Mouse (Mus musculus) MEL (cell line): Measurements from ENCODE around the gene Cog7. TPM values are rescaled to one million over a fixed set of nuclear protein-coding genes. Genes with fewer than 3 reads are reported as not detected.

Source experiments
- DNase-seq: peaks from one replicate; pipeline ENCODE4 v3.0.0; 2011; ENCODE audit warnings: low read depth, low spot score
- H3K27ac ChIP-seq: 2 replicates; pipeline ENCODE4 v1.5.1; 2012; ENCODE audit warnings: low read depth, mild to moderate bottlenecking, control low read depth, low read length, moderate library complexity; ENCODE audit not compliant: control insufficient read depth
- H3K27me3 ChIP-seq, 2 experiments: fragments of 150-350 bp in 1 of 2; sonication (generic) in 1 of 2; 2 replicates each; pipeline ENCODE4 v1.6.1; 2012; ENCODE audit warnings: low read length in 2 of 2, mild to moderate bottlenecking in 2 of 2, improper control_type of control experiment in 1 of 2, moderate library complexity in 1 of 2; ENCODE audit not compliant: insufficient read depth in 2 of 2, control insufficient read depth in 1 of 2
- H3K36me3 ChIP-seq, 2 experiments: 2 replicates each; pipeline ENCODE4 v1.6.1; 2012 to 2014; ENCODE audit warnings: low read length in 2 of 2, improper control_type of control experiment in 1 of 2, inconsistent platforms in 1 of 2, mild to moderate bottlenecking in 1 of 2; ENCODE audit not compliant: insufficient read depth in 2 of 2, control insufficient read depth in 1 of 2
- H3K4me1 ChIP-seq, 2 experiments: fragments of 150-350 bp in 1 of 2; sonication (generic) in 1 of 2; 2 replicates each; pipeline ENCODE4 v1.6.1; 2012; ENCODE audit warnings: low read length in 2 of 2, improper control_type of control experiment in 1 of 2, mild to moderate bottlenecking in 1 of 2; ENCODE audit not compliant: insufficient read depth in 2 of 2, control insufficient read depth in 1 of 2
- H3K4me3 ChIP-seq, 2 experiments: fragments of 150-350 bp in 1 of 2; sonication (generic) in 1 of 2; 2 replicates each; pipeline ENCODE4 v1.5.1; 2012; ENCODE audit warnings: low read depth in 2 of 2, low read length in 2 of 2, mild to moderate bottlenecking in 2 of 2, moderate library complexity in 2 of 2, control low read depth in 1 of 2, improper control_type of control experiment in 1 of 2; ENCODE audit not compliant: control insufficient read depth in 1 of 2, insufficient read depth in 1 of 2
- H3K79me2 ChIP-seq: 2 replicates; pipeline ENCODE4 v1.6.1; 2012; ENCODE audit warnings: mild to moderate bottlenecking, low read length, moderate library complexity; ENCODE audit not compliant: control insufficient read depth, poor library complexity, insufficient read depth
- H3K9ac ChIP-seq: 2 replicates; pipeline ENCODE4 v1.6.1; 2012; ENCODE audit warnings: low read depth, mild to moderate bottlenecking, control low read depth, low read length, moderate library complexity; ENCODE audit not compliant: control insufficient read depth, poor library complexity, severe bottlenecking
- H3K9me3 ChIP-seq: fragments of 150-350 bp; sonication (generic); replicated peaks from 2 replicates; pipeline ENCODE4 v1.6.1; 2012; ENCODE audit warnings: mild to moderate bottlenecking, low read length, improper control_type of control experiment, moderate library complexity; ENCODE audit not compliant: insufficient read depth
- CHD1 ChIP-seq: IDR thresholded peaks from 2 replicates; pipeline ENCODE4 v1.6.1; 2012; ENCODE audit warnings: low read depth, mild to moderate bottlenecking, inconsistent platforms, low read length, improper control_type of control experiment
- CHD2 ChIP-seq: IDR thresholded peaks from 2 replicates; pipeline ENCODE4 v1.6.1; 2011; ENCODE audit warnings: low read length, improper control_type of control experiment
- CTCF ChIP-seq, 3 experiments: IDR thresholded peaks in 2 of 3; conservative IDR thresholded peaks in 1 of 3; 2 replicates each; pipeline ENCODE4 v1.5.1; 2011 to 2012; ENCODE audit warnings: low read length in 3 of 3, low read depth in 2 of 3, mild to moderate bottlenecking in 2 of 3, improper control_type of control experiment in 1 of 3, inconsistent platforms in 1 of 3, mixed read lengths in 1 of 3, moderate library complexity in 1 of 3; ENCODE audit not compliant: control insufficient read depth in 1 of 3, insufficient read depth in 1 of 3, poor library complexity in 1 of 3, severe bottlenecking in 1 of 3
- E2F4 ChIP-seq: IDR thresholded peaks from 2 replicates; pipeline ENCODE4 v1.6.1; 2011; ENCODE audit warnings: low read depth, low read length, improper control_type of control experiment, borderline replicate concordance
- ELF1 ChIP-seq: IDR thresholded peaks from 2 replicates; pipeline ENCODE4 v1.6.1; 2014; ENCODE audit warnings: low read depth, mild to moderate bottlenecking, inconsistent platforms, low read length, improper control_type of control experiment, moderate library complexity
- EP300 ChIP-seq, 2 experiments: IDR thresholded peaks; 2 replicates each; pipeline ENCODE4 v1.6.1; 2011; ENCODE audit warnings: improper control_type of control experiment in 2 of 2, low read length in 2 of 2, low read depth in 1 of 2, mild to moderate bottlenecking in 1 of 2
- ETS1 ChIP-seq: IDR thresholded peaks from 2 replicates; pipeline ENCODE4 v1.6.1; 2012; ENCODE audit warnings: low read depth, mild to moderate bottlenecking, inconsistent platforms, low read length, improper control_type of control experiment, moderate library complexity
- GABPA ChIP-seq: IDR thresholded peaks from 2 replicates; pipeline ENCODE4 v1.6.1; 2012; ENCODE audit warnings: low read depth, mild to moderate bottlenecking, inconsistent platforms, low read length, improper control_type of control experiment, moderate library complexity
- HCFC1 ChIP-seq: IDR thresholded peaks from 2 replicates; pipeline ENCODE4 v1.6.1; 2012; ENCODE audit warnings: low read depth, mild to moderate bottlenecking, inconsistent platforms, low read length, improper control_type of control experiment, moderate library complexity
- JUND ChIP-seq: IDR thresholded peaks from 2 replicates; pipeline ENCODE4 v1.6.1; 2011; ENCODE audit warnings: low read depth, mild to moderate bottlenecking, improper control_type of control experiment, low read length
- KAT2A ChIP-seq: conservative IDR thresholded peaks from 2 replicates; pipeline ENCODE4 v1.6.1; 2012; ENCODE audit warnings: low read depth, low read length, improper control_type of control experiment, inconsistent platforms
- MAFK ChIP-seq: IDR thresholded peaks from 2 replicates; pipeline ENCODE4 v1.6.1; 2011; ENCODE audit warnings: low read depth, mild to moderate bottlenecking, low read length, improper control_type of control experiment, borderline replicate concordance
- MAX ChIP-seq: IDR thresholded peaks from 2 replicates; pipeline ENCODE4 v1.6.1; 2011; ENCODE audit warnings: low read length, improper control_type of control experiment
- MAZ ChIP-seq: IDR thresholded peaks from 2 replicates; pipeline ENCODE4 v1.6.1; 2012; ENCODE audit warnings: low read depth, mild to moderate bottlenecking, inconsistent platforms, low read length, improper control_type of control experiment
- MEF2A ChIP-seq: IDR thresholded peaks from 2 replicates; pipeline ENCODE4 v1.6.1; 2014; ENCODE audit warnings: low read depth, mild to moderate bottlenecking, inconsistent platforms, low read length, improper control_type of control experiment; ENCODE audit not compliant: poor library complexity, insufficient replicate concordance, severe bottlenecking; ENCODE audit errors: extremely low read depth
- MXI1 ChIP-seq: IDR thresholded peaks from 2 replicates; pipeline ENCODE4 v1.6.1; 2011; ENCODE audit warnings: mild to moderate bottlenecking, low read depth, low read length, improper control_type of control experiment
- MYB ChIP-seq: IDR thresholded peaks from 2 replicates; pipeline ENCODE4 v1.6.1; 2011; ENCODE audit warnings: mild to moderate bottlenecking, low read depth, low read length, improper control_type of control experiment
- MYC ChIP-seq: IDR thresholded peaks from 2 replicates; pipeline ENCODE4 v1.6.1; 2011; ENCODE audit warnings: low read depth, mild to moderate bottlenecking, low read length, improper control_type of control experiment, moderate library complexity
- NELFE ChIP-seq: IDR thresholded peaks from 2 replicates; pipeline ENCODE4 v1.6.1; 2011; ENCODE audit warnings: low read depth, low read length, improper control_type of control experiment
- NRF1 ChIP-seq: IDR thresholded peaks from 2 replicates; pipeline ENCODE4 v1.6.1; 2014; ENCODE audit warnings: low read depth, mild to moderate bottlenecking, inconsistent platforms, low read length, improper control_type of control experiment, moderate library complexity; ENCODE audit not compliant: poor library complexity, insufficient read depth, severe bottlenecking
- POLR2A ChIP-seq, 2 experiments: IDR thresholded peaks; 2 replicates each; pipeline ENCODE4 v1.6.1; 2011 to 2012; ENCODE audit warnings: low read length in 2 of 2, mild to moderate bottlenecking in 2 of 2, control low read depth in 1 of 2, improper control_type of control experiment in 1 of 2, low read depth in 1 of 2, moderate library complexity in 1 of 2; ENCODE audit not compliant: control insufficient read depth in 1 of 2, insufficient read depth in 1 of 2, poor library complexity in 1 of 2
- POLR2AphosphoS2 ChIP-seq: IDR thresholded peaks from 2 replicates; pipeline ENCODE4 v1.6.1; 2011; ENCODE audit warnings: low read length, improper control_type of control experiment
- POLR2AphosphoS5 ChIP-seq: IDR thresholded peaks from 2 replicates; pipeline ENCODE4 v1.6.1; 2012; ENCODE audit warnings: low read depth, borderline replicate concordance, mild to moderate bottlenecking, inconsistent platforms, low read length, moderate library complexity, mixed read lengths
- RCOR1 ChIP-seq: IDR thresholded peaks from 2 replicates; pipeline ENCODE4 v1.6.1; 2012; ENCODE audit warnings: low read depth, mild to moderate bottlenecking, inconsistent platforms, low read length, improper control_type of control experiment
- SIN3A ChIP-seq: IDR thresholded peaks from 2 replicates; pipeline ENCODE4 v1.6.1; 2012; ENCODE audit warnings: low read length, improper control_type of control experiment, inconsistent platforms
- SMC3 ChIP-seq: IDR thresholded peaks from 2 replicates; pipeline ENCODE4 v1.6.1; 2011; ENCODE audit warnings: low read depth, low read length, improper control_type of control experiment
- TAL1 ChIP-seq: IDR thresholded peaks from 2 replicates; pipeline ENCODE4 v1.6.1; 2012; ENCODE audit warnings: mild to moderate bottlenecking, inconsistent platforms, low read length, moderate library complexity, mixed read lengths
- TBP ChIP-seq: IDR thresholded peaks from 2 replicates; pipeline ENCODE4 v1.8.0; 2011; ENCODE audit warnings: low read depth, low read length, improper control_type of control experiment
- TCF12 ChIP-seq: IDR thresholded peaks from 2 replicates; pipeline ENCODE4 v1.6.1; 2014; ENCODE audit warnings: low read depth, mild to moderate bottlenecking, inconsistent platforms, low read length, improper control_type of control experiment, moderate library complexity
- UBTF ChIP-seq: IDR thresholded peaks from 2 replicates; pipeline ENCODE4 v1.6.1; 2012; ENCODE audit warnings: low read depth, mild to moderate bottlenecking, inconsistent platforms, low read length, improper control_type of control experiment, moderate library complexity, borderline replicate concordance; ENCODE audit not compliant: insufficient read depth
- USF1 ChIP-seq: IDR thresholded peaks from 2 replicates; pipeline ENCODE4 v1.6.1; 2014; ENCODE audit warnings: low read depth, mild to moderate bottlenecking, inconsistent platforms, low read length, improper control_type of control experiment, moderate library complexity
- USF2 ChIP-seq, 2 experiments: IDR thresholded peaks; 2 replicates each; pipeline ENCODE4 v1.6.1; 2011 to 2012; ENCODE audit warnings: improper control_type of control experiment in 2 of 2, low read length in 2 of 2, borderline replicate concordance in 1 of 2, inconsistent platforms in 1 of 2, low read depth in 1 of 2, mild to moderate bottlenecking in 1 of 2; ENCODE audit not compliant: insufficient read depth in 1 of 2
- ZC3H11A ChIP-seq: IDR thresholded peaks from 2 replicates; pipeline ENCODE4 v1.6.1; 2012; ENCODE audit warnings: low read depth, mild to moderate bottlenecking, inconsistent platforms, low read length, improper control_type of control experiment
- ZKSCAN1 ChIP-seq: IDR thresholded peaks from 2 replicates; pipeline ENCODE4 v1.6.1; 2012; ENCODE audit warnings: low read depth, mild to moderate bottlenecking, inconsistent platforms, low read length, improper control_type of control experiment, moderate library complexity
- ZMIZ1 ChIP-seq: IDR thresholded peaks from 2 replicates; pipeline ENCODE4 v1.6.1; 2012; ENCODE audit warnings: low read depth, mild to moderate bottlenecking, inconsistent platforms, low read length, improper control_type of control experiment, moderate library complexity
- polyA plus RNA-seq, 2 experiments: library from polyadenylated mRNA; stranded (reverse) in 1 of 2; unstranded in 1 of 2; fragments of >175 nt in 1 of 2; fragments of >200 nt in 1 of 2; gene quantifications; 2 replicates each; pipeline versions ENCODE4 v1.2.1 to v1.2.4; 2012; ENCODE audit warnings: low replicate concordance in 2 of 2, low read depth in 1 of 2; ENCODE audit not compliant: insufficient read length in 2 of 2, insufficient read depth in 1 of 2, missing spikeins in 1 of 2
- total RNA-seq: library from RNA; depleted of rRNA; stranded (reverse); fragments of 300-350 nt; gene quantifications from 2 replicates; pipeline ENCODE4 v1.2.3, GENCODE M21; 2012; rRNA removed

Cog7 gene
- total RNA-seq = 17.1 and 17.7 TPM in 2 replicates
- polyA plus RNA-seq = 10 to 100 TPM in 1 of 2 experiments, not detected in 1; 21.2 TPM

DNA sequence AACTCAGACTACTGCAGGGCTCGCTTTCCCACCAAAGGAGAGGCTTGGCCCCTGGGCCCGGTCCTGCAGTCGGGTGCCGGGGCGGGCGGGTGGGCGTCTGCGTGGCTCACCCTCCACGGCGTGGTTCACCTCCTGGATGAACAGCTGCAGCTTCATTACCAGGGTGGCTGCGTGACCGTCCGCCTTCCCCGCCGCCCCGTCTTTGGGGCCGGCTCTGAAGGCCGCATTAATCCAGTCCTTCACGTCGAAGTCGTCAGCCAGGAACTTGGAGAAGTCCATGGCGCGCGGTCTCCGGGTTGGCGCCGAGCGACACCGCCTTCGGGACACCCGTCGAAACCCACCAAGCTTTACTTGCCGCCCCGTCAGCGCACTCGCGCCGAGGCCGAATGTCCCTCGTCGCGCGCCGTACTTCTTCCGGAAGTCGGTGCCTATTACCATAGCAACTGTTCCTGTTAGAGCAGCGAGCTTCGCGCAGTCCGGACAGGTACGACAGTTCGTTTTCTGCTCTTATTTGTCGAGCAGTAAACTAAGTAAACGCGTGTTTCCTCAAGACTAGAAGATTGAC, at the start of gene Cog7:
Gene Cog7, minus strand, starts transcription at position 405 of the 565 bp plus-strand sequence.
- Histone ChIP-seq H3K27ac (peak within 1 kb of the TSS; percentile 59), H3K4me3 (peak within 1 kb of the TSS; percentile 88 to 96), H3K9ac (peak within 1 kb of the TSS; percentile 97), H3K9me3 (no peaks in the 10 kb centered on the region), H3K27me3 (no peaks in the 10 kb centered on the region), H3K4me1 (0 out of 4 replicates have a peak, but pooled peaks cover 2 to 3% of the 10 kb centered on the region in 2 experiments), H3K36me3 (peaks cover 0 to 9% of the 10 kb centered on the region in 2 experiments; a peak in 2 of 4 replicates), H3K79me2 (peaks cover 2% of the 10 kb centered on the region)
- DNase-seq = peak; percentile 97
- TF ChIP-seq USF2 (IDR thresholded peaks at IDR 0.05; ENCODE audit: borderline replicate concordance in 1 of 2, insufficient read depth in 1 of 2, low read depth in 1 of 2, low read length in 2 of 2) (no peak), UBTF (no peak), CTCF (IDR thresholded peaks at IDR 0.05 in 2 of 3, conservative IDR thresholded peaks at IDR 0.05 in 1 of 3; ENCODE audit: control insufficient read depth in 1 of 3, insufficient read depth in 1 of 3, low read depth in 2 of 3, low read length in 3 of 3, poor library complexity in 1 of 3, severe bottlenecking in 1 of 3) (no peak), EP300 (IDR thresholded peaks at IDR 0.05; ENCODE audit: low read depth in 1 of 2, low read length in 2 of 2) (no peak), CHD1 (no peak), CHD2 (no peak), USF1 (no peak), MEF2A (no peak), ETS1 (peak; percentile 40; the same call in 1 of the 2 replicates), JUND (no peak), NRF1 (peak; percentile 42; the same call in 1 of the 2 replicates), HCFC1 (peak; percentile 96), ZMIZ1 (peak; percentile 61; the same call in 1 of the 2 replicates), MYB (0 out of 2 replicates have a peak, but pooled peaks have one; percentile 35), ZKSCAN1 (no peak), MXI1 (peak; percentile 99), POLR2AphosphoS5 (no peak), POLR2A (IDR thresholded peaks at IDR 0.05; ENCODE audit: control insufficient read depth in 1 of 2, insufficient read depth in 1 of 2, low read depth in 1 of 2, low read length in 2 of 2, poor library complexity in 1 of 2) (peak; percentile 34 to 70; a peak in 3 of 4 replicates), MAZ (peak; percentile 27; the same call in 1 of the 2 replicates), ZC3H11A (no peak), TCF12 (peak; percentile 51; the same call in 1 of the 2 replicates), SIN3A (peak; percentile 100), NELFE (peak; percentile 59), MYC (peak; percentile 73; the same call in 1 of the 2 replicates), TBP (peak; percentile 72), RCOR1 (peak; percentile 24; the same call in 1 of the 2 replicates), GABPA (no peak), SMC3 (no peak), ELF1 (peak; percentile 96), MAX (peak; percentile 87), E2F4 (no peak), MAFK (no peak), POLR2AphosphoS2 (peak; percentile 73; the same call in 1 of the 2 replicates), TAL1 (no peak), KAT2A (peak; percentile 70; the same call in 1 of the 2 replicates)
